Mouse (Mus musculus) kidney, adult 18-20 months (tissue): Measurements from ENCODE around the gene Ikbke.
"Not testable (repeated sequence)": the region's sequence is repeated elsewhere in the genome, so short reads cannot be mapped to it uniquely, and the experiment has no call there.

Experiments used
- DNase-seq: peaks from one replicate; pipeline ENCODE4 v3.0.0; 2021

The Ikbke gene

GRCm38 (mm10) chr1:131279456-131279776 is at the start of gene Ikbke:
Gene Ikbke (minus strand): TSS chr1:131279606.
- no peak for DNase-seq

GRCm38 (mm10) chr1:131329093-131329492 is 49.7 kb upstream of the Ikbke start:
- not testable (repeated sequence) for DNase-seq

- DNase-seq = no peak
Measured at GRCm38 (mm10) chr1:131327167-131327566, 47.8 kb upstream of the Ikbke start.

GRCm38 (mm10) chr1:131324816-131325463 is 45.5 kb upstream of the Ikbke start:
- DNase-seq = no peak

GRCm38 (mm10) chr1:131319598-131320330 is 40.4 kb upstream of the Ikbke start:
- no peak for DNase-seq

- no peak for DNase-seq
Measured at GRCm38 (mm10) chr1:131318397-131318796, 39.0 kb upstream of the Ikbke start.

- no peak for DNase-seq
Measured at GRCm38 (mm10) chr1:131317625-131318024, 38.2 kb upstream of the Ikbke start.

- no peak for DNase-seq
Measured at GRCm38 (mm10) chr1:131311284-131311683, 31.9 kb upstream of the Ikbke start.

GRCm38 (mm10) chr1:131310237-131310818 is 30.9 kb upstream of the Ikbke start:
- DNase-seq = no peak

GRCm38 (mm10) chr1:131300750-131301149 is 21.3 kb upstream of the Ikbke start:
- no peak for DNase-seq

GRCm38 (mm10) chr1:131299788-131300187 is 20.4 kb upstream of the Ikbke start:
- DNase-seq = peak; percentile 27

- DNase-seq = no peak
Measured at GRCm38 (mm10) chr1:131299240-131299639, 19.8 kb upstream of the Ikbke start.

GRCm38 (mm10) chr1:131298171-131298570 is 18.8 kb upstream of the Ikbke start:
- no peak for DNase-seq

GRCm38 (mm10) chr1:131296726-131297125 is 17.3 kb upstream of the Ikbke start:
- DNase-seq = no peak

- DNase-seq = no peak
Measured at GRCm38 (mm10) chr1:131295200-131295599, 15.8 kb upstream of the Ikbke start.

GRCm38 (mm10) chr1:131293922-131294250 is 14.5 kb upstream of the Ikbke start:
- no peak for DNase-seq

- no peak for DNase-seq
Measured at GRCm38 (mm10) chr1:131293221-131293921, 14.0 kb upstream of the Ikbke start.

GRCm38 (mm10) chr1:131290648-131291047 is 11.2 kb upstream of the Ikbke start:
- DNase-seq = peak; percentile 75

GRCm38 (mm10) chr1:131288938-131289337 is 9.5 kb upstream of the Ikbke start:
- no peak for DNase-seq

GRCm38 (mm10) chr1:131287267-131287666 is 7.9 kb upstream of the Ikbke start:
- no peak for DNase-seq

- no peak for DNase-seq
Measured at GRCm38 (mm10) chr1:131286803-131287202, 7.4 kb upstream of the Ikbke start.

GRCm38 (mm10) chr1:131284616-131285015 is 5.2 kb upstream of the Ikbke start:
- DNase-seq = no peak

GRCm38 (mm10) chr1:131284167-131284566 is 4.8 kb upstream of the Ikbke start:
- no peak for DNase-seq

- no peak for DNase-seq
Measured at GRCm38 (mm10) chr1:131281731-131282130, 2.3 kb upstream of the Ikbke start.
